Mouse (Mus musculus) neural tube, embryonic 14.5 days (tissue): ENCODE data around the gene Ddx41. TPM values are rescaled to one million over a fixed set of nuclear protein-coding genes. Genes with fewer than 3 reads are reported as not detected.

Source experiments
- ATAC-seq: fragments of 200-750 bp; cut with Nextera tagmentation; 2 replicates; pipeline ENCODE4 v1.8.0; 2017; ENCODE audit warnings: low read depth, mild to moderate bottlenecking, moderate TSS enrichment, moderate library complexity
- H3K27ac ChIP-seq: fragments of 300-500 bp; sonication (generic); 2 replicates; pipeline ENCODE4 v1.5.1; 2014; ENCODE audit warnings: low read depth, mild to moderate bottlenecking, control low read depth, low read length, moderate library complexity, mixed read lengths
- H3K27me3 ChIP-seq: fragments of 300-500 bp; sonication (generic); 2 replicates; pipeline ENCODE4 v1.6.1; 2014; ENCODE audit warnings: low read length; ENCODE audit not compliant: control insufficient read depth, insufficient read depth
- H3K36me3 ChIP-seq: fragments of 300-500 bp; sonication (generic); 2 replicates; pipeline ENCODE4 v1.6.1; 2014; ENCODE audit warnings: low read length, mixed read lengths; ENCODE audit not compliant: control insufficient read depth, insufficient read depth
- H3K4me1 ChIP-seq: fragments of 300-500 bp; sonication (generic); 2 replicates; pipeline ENCODE4 v1.6.1; 2014; ENCODE audit warnings: low read length; ENCODE audit not compliant: control insufficient read depth, insufficient read depth
- H3K4me2 ChIP-seq: fragments of 300-500 bp; sonication (generic); 2 replicates; pipeline ENCODE4 v1.6.1; 2014; ENCODE audit warnings: mild to moderate bottlenecking, low read depth, low read length, control low read depth
- H3K4me3 ChIP-seq: fragments of 300-500 bp; sonication (generic); 2 replicates; pipeline ENCODE4 v1.5.1; 2014; ENCODE audit warnings: low read depth, low read length, control low read depth, mixed read lengths
- H3K9ac ChIP-seq: fragments of 300-500 bp; sonication (generic); replicated peaks from 2 replicates; pipeline ENCODE4 v1.6.1; 2014; ENCODE audit warnings: low read depth, mild to moderate bottlenecking, control low read depth, low read length, mixed read lengths
- H3K9me3 ChIP-seq: fragments of 300-500 bp; sonication (generic); 2 replicates; pipeline ENCODE4 v1.6.1; 2016; ENCODE audit warnings: low read length; ENCODE audit not compliant: control insufficient read depth
- WGBS: fragments of 180-500 bp; shearing (Covaris S2); extraction: QIAGEN DNeasy Blood & Tissue Kit; methylation state at CpG from one replicate; pipeline ENCODE4 v1.1.7; 2014; 5-methylcytosine and 5-hydroxymethylcytosine counted together
- polyA plus RNA-seq: library from polyadenylated mRNA; unstranded; fragments of >200 nt; fragmentation: Nextera tagmentation; extraction: Ambion mirVana; gene quantifications from 2 replicates; pipeline ENCODE4 v1.2.1, GENCODE M21; 2014

Gene Ddx41
- polyA plus RNA-seq, 1 experiment from 2014 or later = 51.3 TPM

GRCm38 (mm10) chr13:55548426-55548825, 12.0 kb upstream of the Ddx41 start:
- Histone ChIP-seq H3K36me3 (peaks cover 59% of the 10 kb centered on the region), H3K9ac (no peak overlapping the region)
- ATAC-seq = no peak

GRCm38 (mm10) chr13:55547916-55548315, 11.5 kb upstream of the Ddx41 start:
- no peak for ATAC-seq
- no peaks in the 10 kb centered on the region for H3K4me1 ChIP-seq
- no peak overlapping the region for H3K4me3 ChIP-seq
- H3K36me3 ChIP-seq = peaks cover 59% of the 10 kb centered on the region
- no peak overlapping the region for H3K4me2 ChIP-seq
- H3K9me3 ChIP-seq = no peaks in the 10 kb centered on the region
- no peak overlapping the region for H3K9ac ChIP-seq
- H3K27me3 ChIP-seq = no peaks in the 10 kb centered on the region
- 95% methylated on average over 2 of the region's 2 CpGs for WGBS
- no peak overlapping the region for H3K27ac ChIP-seq

More at GRCm38 (mm10) chr13:55548426-55548825, 12.0 kb upstream of the Ddx41 start:
- Histone ChIP-seq H3K4me3 (no peak overlapping the region), H3K9me3 (no peaks in the 10 kb centered on the region), H3K27ac (no peak overlapping the region), H3K27me3 (no peaks in the 10 kb centered on the region), H3K4me1 (no peaks in the 10 kb centered on the region), H3K4me2 (no peak overlapping the region)
- WGBS = 94% methylated on average over 5 of the region's 5 CpGs

DNA sequence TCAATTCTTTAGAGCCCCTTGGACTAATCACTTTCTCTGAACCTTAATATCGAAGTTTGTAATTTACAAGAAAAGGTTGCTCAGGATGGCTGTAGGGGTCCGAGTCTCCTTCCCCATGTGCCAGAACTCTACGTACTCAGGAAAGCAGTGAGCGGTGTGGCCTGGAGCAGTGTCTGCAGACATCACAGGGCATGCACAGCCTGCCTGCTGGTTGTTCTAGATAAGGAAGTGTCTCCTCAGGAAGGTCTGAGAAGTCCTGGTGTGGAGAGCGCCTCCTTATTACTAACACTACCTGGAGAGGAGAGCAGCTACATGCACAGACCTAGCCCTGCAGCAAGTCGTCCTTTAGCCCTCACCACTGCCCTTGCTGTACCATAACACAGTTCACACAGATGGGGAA, 8.3 kb upstream of the Ddx41 start:
- no peaks in the 10 kb centered on the region for H3K27me3 ChIP-seq
- no peak overlapping the region for H3K4me3 ChIP-seq
- no peak for ATAC-seq
- no peak overlapping the region for H3K27ac ChIP-seq
- 92% methylated on average over 6 of the region's 6 CpGs for WGBS
- H3K4me2 ChIP-seq = no peak overlapping the region
- H3K4me1 ChIP-seq = no peaks in the 10 kb centered on the region
- H3K9me3 ChIP-seq = no peaks in the 10 kb centered on the region
- no peak overlapping the region for H3K9ac ChIP-seq
- peaks cover 80% of the 10 kb centered on the region for H3K36me3 ChIP-seq

- peaks cover 81% of the 10 kb centered on the region for H3K36me3 ChIP-seq
- no peaks in the 10 kb centered on the region for H3K27me3 ChIP-seq
- no peak overlapping the region for H3K9ac ChIP-seq
- no peak for ATAC-seq
- no peaks in the 10 kb centered on the region for H3K9me3 ChIP-seq
- H3K27ac ChIP-seq = no peak overlapping the region
- WGBS = 92% methylated on average over 8 of the region's 8 CpGs
- no peak overlapping the region for H3K4me3 ChIP-seq
- H3K4me2 ChIP-seq = no peak overlapping the region
- H3K4me1 ChIP-seq = no peaks in the 10 kb centered on the region
Observed at GRCm38 (mm10) chr13:55543447-55543846, 7.0 kb upstream of the Ddx41 start.

- Histone ChIP-seq H3K27ac (no peak overlapping the region), H3K4me2 (no peak overlapping the region), H3K4me1 (no peaks in the 10 kb centered on the region), H3K27me3 (no peaks in the 10 kb centered on the region), H3K9me3 (no peaks in the 10 kb centered on the region), H3K9ac (no peak overlapping the region), H3K4me3 (no peak overlapping the region), H3K36me3 (peaks cover 81% of the 10 kb centered on the region)
- 94% methylated on average over 4 of the region's 4 CpGs for WGBS
- no peak for ATAC-seq
Observed at GRCm38 (mm10) chr13:55542891-55543290, 6.4 kb upstream of the Ddx41 start.

DNA sequence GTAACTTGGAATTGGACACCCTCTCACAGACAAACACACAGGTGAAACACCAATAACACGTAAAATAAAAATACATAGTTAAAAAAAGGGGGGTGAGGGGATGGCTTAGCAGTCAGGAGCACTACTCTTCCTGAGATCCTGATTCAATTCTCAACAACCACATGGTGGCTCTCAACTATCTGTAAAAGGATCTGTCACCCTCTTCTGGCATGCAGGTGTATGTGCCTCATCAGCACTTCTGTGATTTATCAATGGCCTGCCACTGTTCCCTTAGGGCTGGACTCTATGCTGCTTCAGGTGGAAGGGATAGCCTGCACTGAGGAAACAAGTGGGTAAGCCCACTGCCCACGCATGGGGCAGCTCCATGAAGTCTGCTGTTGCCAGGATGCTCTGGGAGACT, 4.5 kb upstream of the Ddx41 start:
- H3K4me2 ChIP-seq = no peak overlapping the region
- peaks cover 71% of the 10 kb centered on the region for H3K36me3 ChIP-seq
- H3K9ac ChIP-seq = no peak overlapping the region
- ATAC-seq = no peak
- no peaks in the 10 kb centered on the region for H3K9me3 ChIP-seq
- H3K27ac ChIP-seq = no peak overlapping the region
- no peaks in the 10 kb centered on the region for H3K27me3 ChIP-seq
- H3K4me3 ChIP-seq = no peak overlapping the region
- WGBS = 87% methylated on average over 2 of the region's 2 CpGs
- no peaks in the 10 kb centered on the region for H3K4me1 ChIP-seq

GRCm38 (mm10) chr13:55535796-55536193, 663 bp downstream of the Ddx41 start:
- Histone ChIP-seq H3K4me1 (peaks cover 9% of the 10 kb centered on the region), H3K36me3 (peaks cover 44% of the 10 kb centered on the region), H3K4me3 (peak overlapping the region; percentile 78), H3K27ac (peak overlapping the region; percentile 75), H3K4me2 (peak overlapping the region; percentile 89), H3K9ac (peak overlapping the region; percentile 80), H3K9me3 (no peaks in the 10 kb centered on the region), H3K27me3 (no peaks in the 10 kb centered on the region)
- ATAC-seq = no peak; the same call in none of the 2 replicates
- WGBS = 16% methylated on average over 17 of the region's 17 CpGs

- Histone ChIP-seq H3K9ac (peak overlapping the region; percentile 80; the same call in 1 of the 2 replicates), H3K27ac (no peak overlapping the region), H3K4me1 (peaks cover 9% of the 10 kb centered on the region), H3K4me2 (peak overlapping the region; percentile 89), H3K4me3 (peak overlapping the region; percentile 78), H3K36me3 (peaks cover 44% of the 10 kb centered on the region), H3K27me3 (no peaks in the 10 kb centered on the region), H3K9me3 (no peaks in the 10 kb centered on the region)
- 95% methylated on average over 15 of the region's 15 CpGs for WGBS
- no peak for ATAC-seq
Observed at GRCm38 (mm10) chr13:55535191-55535590, 1.3 kb downstream of the Ddx41 start.

DNA sequence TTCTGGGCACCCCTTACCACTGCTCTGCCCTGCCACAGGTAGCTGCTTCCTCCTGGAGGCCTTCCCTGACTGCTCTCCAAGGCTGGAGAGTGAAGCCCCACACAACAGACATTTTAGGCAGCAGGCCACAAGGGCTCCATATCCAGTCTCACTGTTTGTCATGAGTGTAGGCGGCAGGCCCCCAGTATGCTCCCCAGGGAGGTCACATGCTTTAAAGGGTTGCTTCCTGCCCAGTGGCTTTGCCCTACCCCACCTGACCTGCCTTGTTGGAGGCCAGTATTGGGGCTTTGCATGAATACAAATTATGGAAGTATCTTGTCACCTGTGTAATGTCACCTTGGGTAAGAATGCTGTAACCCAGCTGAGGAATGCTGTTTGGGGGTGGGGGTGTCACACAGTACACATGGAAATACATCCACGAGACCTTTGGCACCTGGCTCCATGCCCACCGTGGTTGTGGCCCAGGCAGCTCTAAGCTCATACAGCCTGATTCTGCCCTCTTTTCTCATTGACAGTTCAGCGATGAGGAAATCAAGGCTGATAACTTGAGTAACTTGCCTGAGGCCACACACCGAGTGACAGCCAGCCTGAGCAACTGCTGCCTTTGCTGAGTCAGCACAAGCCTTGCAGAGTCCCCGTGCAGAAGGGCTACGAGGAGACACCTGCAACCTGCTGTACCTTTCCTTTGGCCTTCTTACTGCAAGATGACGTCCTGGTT, 7.1 kb downstream of the Ddx41 start, which contains the start of gene Dok3:
Gene Dok3 (minus strand): TSS at position 99 of the 718 bp plus-strand sequence.
- H3K4me1 ChIP-seq = no peaks in the 10 kb centered on the region
- H3K4me2 ChIP-seq = no peak within 1 kb of the TSS
- no peaks in the 10 kb centered on the region for H3K27me3 ChIP-seq
- ATAC-seq = no peak
- H3K9me3 ChIP-seq = no peaks in the 10 kb centered on the region
- no peak within 1 kb of the TSS for H3K4me3 ChIP-seq
- no peak within 1 kb of the TSS for H3K9ac ChIP-seq
- WGBS = 87% methylated on average over 8 of the region's 8 CpGs
- H3K36me3 ChIP-seq = peaks cover 40% of the 10 kb centered on the region
- no peak within 1 kb of the TSS for H3K27ac ChIP-seq
